Mouse (Mus musculus) erythroblast, embryonic 14.5 days (primary cell): Measurements from ENCODE around the gene Slc25a28. TPM values are rescaled to one million over a fixed set of nuclear protein-coding genes. Genes with fewer than 3 reads are reported as not detected.

Experiments
- H3K27me3 ChIP-seq: 2 replicates; pipeline ENCODE4 v1.6.1; 2012; ENCODE audit warnings: inconsistent platforms; ENCODE audit not compliant: control insufficient read depth
- H3K36me3 ChIP-seq: 2 replicates; pipeline ENCODE4 v1.6.1; 2012; ENCODE audit warnings: mild to moderate bottlenecking, inconsistent platforms; ENCODE audit not compliant: control insufficient read depth
- H3K4me1 ChIP-seq: 2 replicates; pipeline ENCODE4 v1.6.1; 2012; ENCODE audit warnings: inconsistent platforms; ENCODE audit not compliant: control insufficient read depth
- H3K4me3 ChIP-seq: replicated peaks from 2 replicates; pipeline ENCODE3; 2012; ENCODE audit warnings: moderate library complexity, mild to moderate bottlenecking, inconsistent platforms
- H3K9me3 ChIP-seq: 2 replicates; pipeline ENCODE4 v1.6.1; 2012; ENCODE audit warnings: low read length, inconsistent platforms, mixed read lengths; ENCODE audit not compliant: control insufficient read depth
- GATA1 ChIP-seq: IDR thresholded peaks from 2 replicates; pipeline ENCODE4 v1.6.1; 2012; ENCODE audit warnings: low read length, inconsistent platforms, mixed read lengths
- TAL1 ChIP-seq: IDR thresholded peaks from 3 replicates; pipeline ENCODE4 v1.6.1; 2012; ENCODE audit warnings: low read length, inconsistent platforms, mixed read lengths
- polyA plus RNA-seq: library from polyadenylated mRNA; stranded (reverse); fragments of >175 nt; gene quantifications from 2 replicates; pipeline ENCODE4 v1.2.3, GENCODE M21; 2012

Slc25a28 gene
- polyA plus RNA-seq, 1 experiment = 3.1 TPM

- TF ChIP-seq GATA1 (no peak), TAL1 (no peak)
- Histone ChIP-seq H3K36me3 (no peaks in the 10 kb centered on the region), H3K4me1 (peaks cover 3% of the 10 kb centered on the region), H3K9me3 (peaks cover 8% of the 10 kb centered on the region; the same call in 1 of the 2 replicates), H3K4me3 (no peak overlapping the region), H3K27me3 (peaks cover 100% of the 10 kb centered on the region)
Measured at GRCm38 (mm10) chr19:43615074-43615445, 59.6 kb downstream of the Slc25a28 start.

GRCm38 (mm10) chr19:43614341-43615073 is 60.2 kb downstream of the Slc25a28 start:
- no peak overlapping the region for H3K4me3 ChIP-seq
- peaks cover 100% of the 10 kb centered on the region for H3K27me3 ChIP-seq
- no peaks in the 10 kb centered on the region for H3K36me3 ChIP-seq
- TF ChIP-seq TAL1 = no peak
- no peak for TF ChIP-seq GATA1
- H3K9me3 ChIP-seq = peaks cover 8% of the 10 kb centered on the region; the same call in 1 of the 2 replicates
- peaks cover 3% of the 10 kb centered on the region for H3K4me1 ChIP-seq

Other genes starting within 250 kb of the Slc25a28 start
- gene Cnnm1, start 234.4 kb downstream of the Slc25a28 start, polyA plus RNA-seq = 0.02 TPM in 1 of 2 replicates, not detected in the other
- gene Got1, start 150.3 kb downstream of the Slc25a28 start, polyA plus RNA-seq = 0.14 and 0.20 TPM in 2 replicates
- gene Nkx2-3, start 62.6 kb downstream of the Slc25a28 start, polyA plus RNA-seq = not detected in 2 replicates
- gene Entpd7, start 14.8 kb upstream of the Slc25a28 start, polyA plus RNA-seq = 0.02 and 0.04 TPM in 2 replicates
- 0.05 and 0.15 TPM in 2 replicates for gene Cutc, start 78.1 kb upstream of the Slc25a28 start, polyA plus RNA-seq
- gene Cox15, start 78.1 kb upstream of the Slc25a28 start, polyA plus RNA-seq = 0.16 and 0.39 TPM in 2 replicates
- 0.01 TPM in 1 of 2 replicates, not detected in the other for gene Abcc2, start 107.3 kb upstream of the Slc25a28 start, polyA plus RNA-seq